Mouse (Mus musculus): Measurements from ENCODE around the gene Gm11020. TPM values are rescaled to one million over a fixed set of nuclear protein-coding genes. Genes with fewer than 3 reads are reported as not detected.
A peak's percentile ranks its signal among the peaks of the same experiment; 100 is the strongest.

The Gm11020 gene
- total and polyA plus RNA-seq, 3 experiments, result not detected

DNA sequence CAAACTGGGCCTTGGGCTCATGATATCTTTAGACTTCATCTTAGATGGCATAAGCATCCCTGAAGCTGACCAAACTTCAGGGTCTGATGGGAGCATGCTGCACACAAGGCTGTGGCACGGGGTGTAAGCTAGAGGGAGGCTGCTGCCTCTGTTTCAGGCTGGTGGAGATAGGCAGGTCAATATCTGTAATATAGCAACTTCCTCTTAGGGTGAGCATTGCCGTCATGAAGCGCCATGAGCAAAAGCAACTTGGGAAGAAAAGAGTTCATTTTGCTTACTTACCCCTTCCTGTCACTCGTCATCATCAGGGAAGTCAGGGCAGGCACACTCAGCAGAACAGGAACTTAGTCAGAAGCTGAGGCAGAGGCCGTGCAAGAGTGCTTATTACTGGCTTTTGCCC, 12.4 kb downstream of the Gm11020 start (continued):
- TF ChIP-seq MEF2A (IDR thresholded peaks at IDR 0.05; ENCODE audit: extremely low read depth, insufficient replicate concordance, low read depth, low read length, poor library complexity, severe bottlenecking) (no peak), HCFC1 (IDR thresholded peaks at IDR 0.05; ENCODE audit: low read depth, low read length) (peak; percentile 46), JUND (IDR thresholded peaks at IDR 0.05; ENCODE audit: low read depth, low read length) (no peak), GABPA (IDR thresholded peaks at IDR 0.05; ENCODE audit: low read depth, low read length) (no peak), MAZ (IDR thresholded peaks at IDR 0.05; ENCODE audit: low read depth, low read length) (no peak), SIN3A (IDR thresholded peaks at IDR 0.05; ENCODE audit: low read length) (no peak), SMC3 (IDR thresholded peaks at IDR 0.05; ENCODE audit: low read depth, low read length) (no peak), CHD1 (IDR thresholded peaks at IDR 0.05; ENCODE audit: low read depth, low read length) (no peak), KAT2A (conservative IDR thresholded peaks at IDR 0.05; ENCODE audit: low read depth, low read length) (no peak), USF2 (IDR thresholded peaks at IDR 0.05; ENCODE audit: borderline replicate concordance in 1 of 2, insufficient read depth in 1 of 2, low read depth in 1 of 2, low read length in 2 of 2) (no peak), MXI1 (IDR thresholded peaks at IDR 0.05; ENCODE audit: low read depth, low read length) (peak; percentile 72; the same call in 1 of the 2 replicates), USF1 (IDR thresholded peaks at IDR 0.05; ENCODE audit: low read depth, low read length) (no peak)

GRCm38 (mm10) chr8:104334196-104334595, 12.8 kb downstream of the Gm11020 start:
- peaks cover 7 to 20% of the 10 kb centered on the region in 2 experiments for H3K4me1 ChIP-seq (ENCODE audit: control insufficient read depth in 1 of 2, insufficient read depth in 2 of 2, low read length in 2 of 2)
- H3K79me2 ChIP-seq (ENCODE audit: control insufficient read depth, insufficient read depth, low read length, poor library complexity), result no peaks in the 10 kb centered on the region
- H3K36me3 ChIP-seq (ENCODE audit: control insufficient read depth in 1 of 2, insufficient read depth in 2 of 2, low read length in 2 of 2), result peaks cover 0 to 18% of the 10 kb centered on the region in 2 experiments; a peak in 2 of 4 replicates
- no peaks in the 10 kb centered on the region for H3K9me3 ChIP-seq (replicated peaks; ENCODE audit: insufficient read depth, low read length)
- H3K4me3 ChIP-seq (ENCODE audit: control insufficient read depth in 1 of 2, insufficient read depth in 1 of 2, low read depth in 2 of 2, low read length in 2 of 2), result no peak overlapping the region
- peak overlapping the region; percentile 59 for H3K27ac ChIP-seq (ENCODE audit: control insufficient read depth, low read depth, low read length)
- no peaks in the 10 kb centered on the region for H3K27me3 ChIP-seq (ENCODE audit: control insufficient read depth in 1 of 2, insufficient read depth in 2 of 2, low read length in 2 of 2)
- TF ChIP-seq ZMIZ1 (IDR thresholded peaks at IDR 0.05; ENCODE audit: low read depth, low read length) (no peak), MAX (IDR thresholded peaks at IDR 0.05; ENCODE audit: low read length) (no peak), GATA1 (IDR thresholded peaks at IDR 0.05; ENCODE audit: low read depth, low read length) (no peak), TAL1 (IDR thresholded peaks at IDR 0.05; ENCODE audit: low read length) (no peak), EP300 (IDR thresholded peaks at IDR 0.05; ENCODE audit: low read depth in 1 of 2, low read length in 2 of 2) (no peak), MYC (IDR thresholded peaks at IDR 0.05; ENCODE audit: low read depth, low read length) (no peak), MAFK (IDR thresholded peaks at IDR 0.05; ENCODE audit: borderline replicate concordance, low read depth, low read length) (no peak), MXI1 (IDR thresholded peaks at IDR 0.05; ENCODE audit: low read depth, low read length) (no peak)
- H3K9ac ChIP-seq (ENCODE audit: control insufficient read depth, low read depth, low read length, poor library complexity, severe bottlenecking), result peak overlapping the region; percentile 36
- DNase-seq (ENCODE audit: low read depth, low spot score), result no peak
